Mouse (Mus musculus): ENCODE data around the gene Ssbp4. TPM values are rescaled to one million over a fixed set of nuclear protein-coding genes. Genes with fewer than 3 reads are reported as not detected.

The Ssbp4 gene
- polyA plus RNA-seq, 1 experiment from 2014 or later, result 84.1 TPM

- Histone ChIP-seq H3K9me3 (no peaks in the 10 kb centered on the region), H3K4me3 (no peak overlapping the region), H3K27me3 (ENCODE audit: poor library complexity, severe bottlenecking) (no peaks in the 10 kb centered on the region), H3K27ac (no peak overlapping the region), H3K4me1 (peaks cover 37% of the 10 kb centered on the region), H3K36me3 (replicated peaks) (no peaks in the 10 kb centered on the region; the same call in 1 of the 2 replicates)
- WGBS, result 86% methylated on average over 3 of the region's 3 CpGs
- no peak for DNase-seq (ENCODE audit: extremely low spot score, low spot score)
Measured at GRCm38 (mm10) chr8:70562802-70563201, 45.9 kb downstream of the Ssbp4 start.

GRCm38 (mm10) chr8:70561809-70562535 is 46.7 kb downstream of the Ssbp4 start:
- H3K27me3 ChIP-seq (ENCODE audit: poor library complexity, severe bottlenecking), result no peaks in the 10 kb centered on the region
- peaks cover 37% of the 10 kb centered on the region for H3K4me1 ChIP-seq
- no peak overlapping the region for H3K27ac ChIP-seq
- no peak overlapping the region for H3K4me3 ChIP-seq
- no peaks in the 10 kb centered on the region; the same call in 1 of the 2 replicates for H3K36me3 ChIP-seq (replicated peaks)
- no peak for DNase-seq (ENCODE audit: extremely low spot score, low spot score)
- H3K9me3 ChIP-seq, result no peaks in the 10 kb centered on the region
- WGBS, result 79% methylated on average over 7 of the region's 7 CpGs

GRCm38 (mm10) chr8:70561357-70561756 is 47.3 kb downstream of the Ssbp4 start:
- 78% methylated on average over 4 of the region's 4 CpGs for WGBS
- Histone ChIP-seq H3K9me3 (no peaks in the 10 kb centered on the region), H3K4me3 (no peak overlapping the region), H3K4me1 (peaks cover 37% of the 10 kb centered on the region), H3K27me3 (ENCODE audit: poor library complexity, severe bottlenecking) (no peaks in the 10 kb centered on the region), H3K27ac (no peak overlapping the region), H3K36me3 (replicated peaks) (no peaks in the 10 kb centered on the region; the same call in 1 of the 2 replicates)
- DNase-seq (ENCODE audit: extremely low spot score, low spot score), result no peak

GRCm38 (mm10) chr8:70560564-70560963 is 48.1 kb downstream of the Ssbp4 start:
- no peak overlapping the region for H3K4me3 ChIP-seq
- no peaks in the 10 kb centered on the region for H3K27me3 ChIP-seq (ENCODE audit: poor library complexity, severe bottlenecking)
- peaks cover 4% of the 10 kb centered on the region; the same call in 1 of the 2 replicates for H3K36me3 ChIP-seq (replicated peaks)
- no peak overlapping the region for H3K27ac ChIP-seq
- H3K9me3 ChIP-seq, result no peaks in the 10 kb centered on the region
- no peak for DNase-seq (ENCODE audit: extremely low spot score, low spot score)
- 81% methylated on average over 3 of the region's 3 CpGs for WGBS
- peaks cover 37% of the 10 kb centered on the region for H3K4me1 ChIP-seq

GRCm38 (mm10) chr8:70560096-70560495 is 48.6 kb downstream of the Ssbp4 start:
- H3K4me3 ChIP-seq, result no peak overlapping the region
- no peaks in the 10 kb centered on the region for H3K9me3 ChIP-seq
- H3K36me3 ChIP-seq (replicated peaks), result peaks cover 4% of the 10 kb centered on the region; the same call in 1 of the 2 replicates
- H3K4me1 ChIP-seq, result peaks cover 37% of the 10 kb centered on the region
- 85% methylated on average over 2 of the region's 2 CpGs for WGBS
- DNase-seq (ENCODE audit: extremely low spot score, low spot score), result no peak
- no peaks in the 10 kb centered on the region for H3K27me3 ChIP-seq (ENCODE audit: poor library complexity, severe bottlenecking)
- H3K27ac ChIP-seq, result no peak overlapping the region; the same call in 1 of the 2 replicates

GRCm38 (mm10) chr8:70558983-70559382 is 49.7 kb downstream of the Ssbp4 start:
- DNase-seq (ENCODE audit: extremely low spot score, low spot score), result no peak
- H3K4me3 ChIP-seq, result no peak overlapping the region
- peaks cover 37% of the 10 kb centered on the region for H3K4me1 ChIP-seq
- H3K9me3 ChIP-seq, result no peaks in the 10 kb centered on the region
- 76% methylated on average over 3 of the region's 3 CpGs for WGBS
- peaks cover 4% of the 10 kb centered on the region; the same call in 1 of the 2 replicates for H3K36me3 ChIP-seq (replicated peaks)
- no peaks in the 10 kb centered on the region for H3K27me3 ChIP-seq (ENCODE audit: poor library complexity, severe bottlenecking)
- H3K27ac ChIP-seq, result no peak overlapping the region

GRCm38 (mm10) chr8:70558334-70558733 is 50.3 kb downstream of the Ssbp4 start:
- H3K27me3 ChIP-seq (ENCODE audit: poor library complexity, severe bottlenecking), result no peaks in the 10 kb centered on the region
- H3K9me3 ChIP-seq, result no peaks in the 10 kb centered on the region
- H3K4me1 ChIP-seq, result peaks cover 41% of the 10 kb centered on the region
- DNase-seq (ENCODE audit: extremely low spot score, low spot score), result no peak
- no peak overlapping the region for H3K27ac ChIP-seq
- WGBS, result 81% methylated on average over 4 of the region's 4 CpGs
- H3K36me3 ChIP-seq (replicated peaks), result peaks cover 4% of the 10 kb centered on the region; the same call in 1 of the 2 replicates
- H3K4me3 ChIP-seq, result no peak overlapping the region

GRCm38 (mm10) chr8:70555079-70555747 is 53.5 kb downstream of the Ssbp4 start:
- whole genome bisulfite sequencing, result 90% methylated on average over 4 of the region's 4 CpGs
- Histone ChIP-seq H3K4me3 (no peak overlapping the region), H3K9me3 (no peaks in the 10 kb centered on the region), H3K36me3 (replicated peaks) (peaks cover 4% of the 10 kb centered on the region; the same call in 1 of the 2 replicates), H3K4me1 (peaks cover 25% of the 10 kb centered on the region), H3K27me3 (ENCODE audit: poor library complexity, severe bottlenecking) (no peaks in the 10 kb centered on the region), H3K27ac (no peak overlapping the region)
- DNase-seq (ENCODE audit: extremely low spot score, low spot score), result no peak

GRCm38 (mm10) chr8:70553740-70554139 is 54.9 kb downstream of the Ssbp4 start:
- Histone ChIP-seq H3K9me3 (no peaks in the 10 kb centered on the region), H3K27ac (no peak overlapping the region), H3K4me3 (no peak overlapping the region), H3K4me1 (peaks cover 19% of the 10 kb centered on the region), H3K36me3 (replicated peaks) (peaks cover 4% of the 10 kb centered on the region; the same call in 1 of the 2 replicates), H3K27me3 (ENCODE audit: poor library complexity, severe bottlenecking) (no peaks in the 10 kb centered on the region)
- DNase-seq (ENCODE audit: extremely low spot score, low spot score), result no peak

GRCm38 (mm10) chr8:70552836-70553235 is 55.8 kb downstream of the Ssbp4 start:
- Histone ChIP-seq H3K4me1 (peaks cover 12% of the 10 kb centered on the region), H3K27ac (no peak overlapping the region), H3K4me3 (no peak overlapping the region), H3K9me3 (no peaks in the 10 kb centered on the region), H3K36me3 (replicated peaks) (peaks cover 4% of the 10 kb centered on the region; the same call in 1 of the 2 replicates), H3K27me3 (ENCODE audit: poor library complexity, severe bottlenecking) (no peaks in the 10 kb centered on the region)
- no peak for DNase-seq (ENCODE audit: extremely low spot score, low spot score)
- WGBS, result 79% methylated on average over 1 of the region's 1 CpGs

GRCm38 (mm10) chr8:70551558-70552161 is 57.0 kb downstream of the Ssbp4 start:
- DNase-seq (ENCODE audit: extremely low spot score, low spot score), result no peak
- Histone ChIP-seq H3K27ac (no peak overlapping the region), H3K36me3 (replicated peaks) (peaks cover 4% of the 10 kb centered on the region; the same call in 1 of the 2 replicates), H3K9me3 (no peaks in the 10 kb centered on the region), H3K4me3 (no peak overlapping the region), H3K4me1 (peaks cover 12% of the 10 kb centered on the region), H3K27me3 (ENCODE audit: poor library complexity, severe bottlenecking) (no peaks in the 10 kb centered on the region)
- 74% methylated on average over 3 of the region's 3 CpGs for WGBS

- Histone ChIP-seq H3K27me3 (ENCODE audit: poor library complexity, severe bottlenecking) (no peaks in the 10 kb centered on the region), H3K36me3 (replicated peaks) (peaks cover 3% of the 10 kb centered on the region; the same call in 1 of the 2 replicates), H3K4me3 (no peak overlapping the region), H3K4me1 (peaks cover 12% of the 10 kb centered on the region), H3K27ac (no peak overlapping the region), H3K9me3 (no peaks in the 10 kb centered on the region)
- 95% methylated on average over 10 of the region's 10 CpGs for WGBS
- DNase-seq (ENCODE audit: extremely low spot score, low spot score), result no peak
Measured at GRCm38 (mm10) chr8:70549412-70550184, 59.1 kb downstream of the Ssbp4 start.
